Mouse (Mus musculus): ENCODE data around the gene Ninj2.

The Ninj2 gene

GRCm38 (mm10) chr6:120145439-120145838 is 52.3 kb downstream of the Ninj2 start:
- no peak for DNase-seq (ENCODE audit: low spot score)

GRCm38 (mm10) chr6:120146676-120147075 is 53.5 kb downstream of the Ninj2 start:
- no peak for DNase-seq (ENCODE audit: low spot score)

GRCm38 (mm10) chr6:120147411-120147810 is 54.3 kb downstream of the Ninj2 start:
- DNase-seq (ENCODE audit: low spot score) = no peak

GRCm38 (mm10) chr6:120148716-120149392 is 55.7 kb downstream of the Ninj2 start:
- DNase-seq (ENCODE audit: low spot score) = no peak

GRCm38 (mm10) chr6:120149458-120150120 is 56.4 kb downstream of the Ninj2 start:
- DNase-seq (ENCODE audit: low spot score) = no peak

GRCm38 (mm10) chr6:120150206-120150605 is 57.1 kb downstream of the Ninj2 start:
- DNase-seq (ENCODE audit: low spot score) = no peak

- DNase-seq (ENCODE audit: low spot score) = no peak
Measured at GRCm38 (mm10) chr6:120151616-120152053, 58.5 kb downstream of the Ninj2 start.

GRCm38 (mm10) chr6:120152739-120153696 is 59.9 kb downstream of the Ninj2 start:
- DNase-seq (ENCODE audit: low spot score) = no peak

- DNase-seq (ENCODE audit: low spot score) = peak; percentile 33
Measured at GRCm38 (mm10) chr6:120154526-120155309, 61.6 kb downstream of the Ninj2 start.

GRCm38 (mm10) chr6:120155510-120155909 is 62.4 kb downstream of the Ninj2 start:
- no peak for DNase-seq (ENCODE audit: low spot score)

GRCm38 (mm10) chr6:120157479-120157878 is 64.3 kb downstream of the Ninj2 start:
- no peak for DNase-seq (ENCODE audit: low spot score)

- DNase-seq (ENCODE audit: low spot score) = peak; percentile 86
Measured at GRCm38 (mm10) chr6:120159133-120159901, 66.2 kb downstream of the Ninj2 start.

- no peak for DNase-seq (ENCODE audit: low spot score)
Measured at GRCm38 (mm10) chr6:120162928-120163327, 69.8 kb downstream of the Ninj2 start.

GRCm38 (mm10) chr6:120164765-120165164 is 71.6 kb downstream of the Ninj2 start:
- DNase-seq (ENCODE audit: low spot score) = no peak

- no peak for DNase-seq (ENCODE audit: low spot score)
Measured at GRCm38 (mm10) chr6:120167574-120167973, 74.4 kb downstream of the Ninj2 start.

- DNase-seq (ENCODE audit: low spot score) = no peak
Measured at GRCm38 (mm10) chr6:120172294-120173017, 79.3 kb downstream of the Ninj2 start.

- DNase-seq (ENCODE audit: low spot score) = no peak
Measured at GRCm38 (mm10) chr6:120174028-120174601, 81.0 kb downstream of the Ninj2 start.

GRCm38 (mm10) chr6:120174602-120175115 is 81.5 kb downstream of the Ninj2 start:
- DNase-seq (ENCODE audit: low spot score) = no peak

GRCm38 (mm10) chr6:120175650-120176049 is 82.5 kb downstream of the Ninj2 start:
- DNase-seq (ENCODE audit: low spot score) = no peak

Data from layer of hippocampus, adult 11-12 months (tissue).